Mouse (Mus musculus) c-Kit-positive CD71-negative TER-119-negative erythroid progenitor cells, embryonic 14.5 days (primary cell): Measurements from ENCODE around the gene Fcnb.

ENCODE experiments used
- DNase-seq: peaks from one replicate; pipeline ENCODE4 v3.0.0-alpha.2; 2013; ENCODE audit warnings: low read depth

Gene Fcnb

GRCm38 (mm10) chr2:28086112-28086511 is 1.4 kb upstream of the Fcnb start:
- DNase-seq, result no peak

DNA sequence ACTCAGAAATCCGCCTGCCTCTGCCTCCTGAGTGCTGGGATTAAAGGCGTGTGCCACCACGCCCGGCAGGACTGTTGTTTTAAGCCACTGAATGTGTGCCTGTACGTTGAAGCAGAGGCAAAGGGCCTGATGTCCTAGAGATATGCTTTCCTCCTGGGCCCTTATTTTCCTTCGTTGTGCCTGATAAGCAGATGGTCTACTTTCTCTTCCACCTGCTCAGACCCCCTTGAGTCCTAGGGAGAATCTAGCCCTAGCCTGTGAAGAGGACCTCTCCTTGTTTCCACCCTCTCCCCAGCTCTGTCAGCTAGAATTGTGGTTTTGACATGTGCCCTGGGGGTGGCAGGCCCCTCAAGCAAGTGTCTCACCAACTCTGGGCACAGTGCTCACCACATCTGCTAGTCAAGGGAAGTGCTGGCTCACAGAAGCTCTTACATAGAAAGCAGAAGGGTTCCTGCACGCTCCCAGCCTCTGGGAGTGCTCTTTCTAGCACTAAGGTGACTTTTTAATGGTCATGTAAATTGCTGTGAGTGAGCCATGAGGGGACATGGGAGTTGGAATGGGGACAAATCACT is 9.0 kb downstream of the Fcnb start:
- DNase-seq, result no peak

GRCm38 (mm10) chr2:28068537-28068878 is 16.2 kb downstream of the Fcnb start:
- no peak for DNase-seq

DNA sequence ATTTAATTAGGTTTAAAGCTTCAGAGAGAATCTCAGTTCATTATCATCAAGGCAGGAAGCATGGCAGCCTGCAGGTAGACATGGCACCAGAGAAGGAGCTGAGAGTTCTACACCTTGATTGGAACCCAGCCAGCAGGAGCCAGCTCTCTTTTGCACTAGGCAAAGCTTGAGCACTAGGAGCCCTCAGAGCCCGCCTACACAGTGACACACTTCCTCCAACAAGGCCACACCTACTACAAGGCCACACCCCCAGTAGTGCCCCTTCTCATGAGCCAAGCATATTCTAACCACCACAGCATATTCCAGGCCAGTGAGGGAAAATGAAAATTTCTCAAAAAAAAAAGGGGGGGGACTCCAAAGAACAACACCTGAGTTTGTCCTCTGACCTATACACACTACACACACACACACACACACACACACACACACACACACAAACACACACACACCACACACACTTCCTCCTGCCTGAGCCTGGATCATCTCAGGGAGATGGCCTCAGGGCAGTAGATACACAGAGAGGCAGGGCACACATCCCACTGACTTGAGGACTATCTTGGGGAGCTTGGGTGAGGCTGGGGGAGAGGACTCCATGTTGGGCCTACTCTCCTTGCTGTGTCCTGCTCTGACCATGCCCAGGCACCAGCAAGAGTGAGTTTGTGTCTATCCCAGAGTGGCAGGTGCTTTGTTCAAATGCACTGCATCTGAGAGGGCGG is 16.7 kb downstream of the Fcnb start:
- no peak for DNase-seq

- no peak for DNase-seq
These were observed 17.5 kb downstream of the Fcnb start for GRCm38 (mm10) chr2:28067175-28067574.

- DNase-seq, result no peak
These were observed 18.0 kb downstream of the Fcnb start for GRCm38 (mm10) chr2:28066686-28067085.

DNA sequence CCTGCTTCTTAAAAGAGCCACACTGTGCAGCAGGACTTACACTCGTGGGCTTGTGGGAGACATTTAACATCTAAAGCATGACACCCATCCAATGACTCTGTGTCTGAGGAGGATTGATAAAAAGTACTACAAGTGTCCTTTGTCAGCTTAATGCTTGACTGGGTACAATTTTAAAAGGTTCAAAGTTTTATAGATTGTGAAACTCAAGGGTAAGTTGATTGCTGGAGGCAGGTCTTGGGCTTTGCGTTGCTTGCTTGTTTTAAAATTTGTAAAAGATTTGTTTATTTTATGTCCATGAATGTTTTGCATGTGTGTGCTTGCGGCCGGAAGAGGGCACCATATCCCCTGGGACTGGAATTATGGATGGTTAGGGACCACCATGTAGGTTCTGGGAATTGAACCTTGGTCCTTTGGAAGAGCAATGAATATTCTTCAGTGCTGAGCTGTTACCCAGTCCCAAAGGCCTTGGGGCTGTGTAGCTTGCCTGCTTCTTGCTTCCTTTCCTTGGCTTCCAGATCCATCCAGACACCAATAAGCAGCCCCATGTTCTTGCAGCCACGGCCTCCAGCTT is 19.5 kb downstream of the Fcnb start:
- DNase-seq, result no peak

GRCm38 (mm10) chr2:28064339-28065080 is 20.2 kb downstream of the Fcnb start:
- no peak for DNase-seq

- DNase-seq, result no peak
These were observed 20.9 kb downstream of the Fcnb start for GRCm38 (mm10) chr2:28063711-28064338.

- no peak for DNase-seq
These were observed 24.8 kb downstream of the Fcnb start for GRCm38 (mm10) chr2:28059922-28060321.

DNA sequence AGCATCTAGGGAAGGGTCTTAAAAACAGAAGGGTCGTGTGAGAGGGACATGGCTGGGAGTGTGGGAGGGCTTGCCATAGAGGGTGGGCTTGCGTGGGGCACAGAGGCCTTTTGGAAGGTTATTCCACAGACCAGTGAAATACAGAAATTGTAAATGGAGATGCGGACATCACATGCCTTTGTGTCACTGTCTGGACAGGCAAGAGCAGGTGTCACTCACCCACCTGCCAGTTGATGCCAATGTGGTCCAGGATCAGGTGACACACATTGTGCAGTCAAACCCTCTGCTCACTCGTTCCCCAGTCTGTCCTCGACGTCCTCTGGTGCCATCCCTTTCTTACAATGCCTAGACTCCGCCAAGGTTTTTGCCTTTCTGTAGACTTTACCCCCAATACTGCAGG is 37.6 kb downstream of the Fcnb start:
- DNase-seq, result no peak

DNA sequence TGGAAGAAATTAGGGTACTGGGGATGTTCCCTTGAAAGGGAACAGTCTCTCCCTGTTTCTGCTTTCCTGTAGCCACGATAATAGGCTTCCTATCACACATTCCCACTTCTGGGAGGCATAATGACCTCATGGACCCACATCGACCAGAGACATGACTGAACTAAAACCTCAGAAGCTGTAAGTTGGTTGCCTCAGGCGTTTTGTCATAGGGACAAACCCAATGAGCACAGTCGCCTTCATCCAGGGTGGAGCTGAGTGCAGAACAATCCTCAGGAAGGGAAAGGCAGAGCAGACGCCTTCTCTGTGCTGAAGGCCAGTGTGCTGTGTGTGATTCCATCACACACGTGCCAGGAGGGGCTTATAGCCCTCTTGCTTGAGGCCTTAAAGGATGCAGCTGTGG is 38.4 kb downstream of the Fcnb start:
- DNase-seq, result no peak

- DNase-seq, result no peak
These were observed 39.6 kb downstream of the Fcnb start for GRCm38 (mm10) chr2:28044920-28045598.

GRCm38 (mm10) chr2:28040466-28040865 is 44.2 kb downstream of the Fcnb start:
- DNase-seq, result no peak

DNA sequence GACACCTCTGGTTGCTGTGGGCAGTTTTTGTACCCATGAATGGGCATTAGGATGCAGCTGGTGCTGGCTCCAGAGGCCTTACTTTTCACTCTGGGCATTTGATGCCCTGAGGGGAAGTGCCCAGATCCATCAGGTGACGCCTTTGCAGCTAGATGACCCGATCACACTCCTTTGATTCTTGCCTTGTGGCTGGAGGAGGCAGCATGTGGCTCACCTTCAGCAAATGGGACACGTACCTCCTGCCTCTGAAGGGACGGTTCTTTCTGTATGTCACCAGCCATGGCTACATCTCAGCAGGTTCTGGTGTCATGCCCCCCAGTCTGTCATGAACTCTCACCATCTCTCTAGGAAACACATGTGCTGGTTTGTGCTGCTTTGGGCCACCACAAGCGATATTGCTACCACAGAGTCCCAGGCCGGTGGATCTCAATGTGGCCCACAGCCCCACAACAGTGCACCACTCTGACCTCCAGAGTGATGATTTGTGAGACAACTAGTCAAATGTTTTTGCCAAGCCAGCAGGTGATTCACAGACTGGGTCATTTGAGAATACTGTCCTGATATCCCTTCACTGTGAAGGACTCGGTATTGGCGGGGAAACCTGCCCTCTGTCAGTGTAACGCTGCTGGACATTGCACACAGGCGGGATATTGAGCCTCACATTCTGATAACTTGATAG is 44.9 kb downstream of the Fcnb start:
- DNase-seq, result no peak

DNA sequence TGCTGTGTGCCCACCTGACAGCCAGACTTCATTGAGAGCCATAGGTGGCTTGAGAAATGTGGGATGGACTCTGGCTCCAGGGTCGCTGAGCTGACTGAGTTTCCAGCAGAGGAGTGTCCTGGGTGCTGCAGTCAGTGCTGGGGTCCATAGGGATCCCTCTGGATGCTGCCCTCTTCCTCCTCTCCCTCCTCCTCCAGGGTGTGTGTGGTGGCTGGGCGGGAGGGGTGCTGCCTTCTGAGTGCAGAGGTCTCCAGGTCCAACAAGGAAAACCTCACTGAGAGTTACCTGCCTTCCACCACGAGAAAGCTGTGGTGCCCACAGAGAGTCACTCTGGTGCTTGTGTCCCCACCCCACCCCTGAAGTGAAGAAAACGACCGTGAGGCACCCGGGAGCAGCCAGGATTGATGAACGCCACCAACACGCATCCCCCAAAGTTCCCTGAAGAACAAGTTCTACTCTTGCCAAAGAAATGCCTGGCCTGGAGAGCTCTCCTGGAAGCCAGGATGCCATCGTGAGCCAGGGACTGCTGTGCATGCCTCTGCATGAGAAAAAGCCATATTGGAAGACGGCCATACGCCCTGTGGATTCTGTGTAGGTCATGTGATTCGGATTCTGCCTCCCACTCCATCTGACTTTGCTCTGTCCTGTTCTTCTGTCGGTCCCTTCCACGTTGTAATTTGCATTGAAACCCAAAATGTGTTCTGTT is 46.1 kb downstream of the Fcnb start:
- DNase-seq, result no peak

DNA sequence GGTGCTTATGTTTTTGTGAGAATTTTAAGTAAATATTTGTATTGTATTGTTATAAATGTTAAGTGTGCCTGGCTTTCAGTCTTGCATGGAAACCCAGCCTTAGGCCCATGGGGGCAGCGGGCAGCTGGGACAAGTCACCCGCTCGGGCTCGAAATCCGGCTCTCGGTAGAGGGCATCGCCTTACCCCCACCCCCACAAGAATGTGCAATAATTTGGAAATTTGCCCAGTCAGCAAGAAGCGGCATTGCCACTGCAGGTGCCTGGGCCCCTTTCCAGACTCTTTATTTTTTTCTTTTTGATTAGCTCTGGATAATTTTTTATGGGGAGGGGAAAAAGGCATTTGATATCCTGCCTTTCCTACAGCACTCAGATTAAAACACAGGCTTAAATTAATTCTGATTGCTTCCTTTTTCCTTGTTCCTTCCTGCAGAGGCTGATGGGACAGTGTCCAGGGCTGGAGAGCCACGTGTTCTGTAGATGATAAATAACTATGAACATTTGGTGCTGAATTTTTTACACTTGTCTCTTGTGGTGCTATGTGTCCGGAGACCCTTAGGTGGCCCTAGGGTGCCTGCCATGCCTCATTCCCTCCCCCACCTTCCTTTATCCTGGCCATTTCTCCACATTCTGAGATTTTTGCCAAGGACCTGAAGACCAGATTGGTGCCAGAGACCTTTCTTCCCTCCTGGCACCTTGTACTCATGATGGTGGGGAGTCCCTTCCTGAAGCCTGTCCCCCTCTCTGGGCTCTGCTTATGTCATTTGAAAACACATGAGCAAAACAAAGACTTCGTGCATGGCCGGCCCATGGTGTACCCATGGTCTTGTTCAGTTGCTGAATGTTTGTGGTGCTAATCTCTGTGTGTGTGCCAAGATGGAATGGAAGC is 46.9 kb downstream of the Fcnb start:
- no peak for DNase-seq

DNA sequence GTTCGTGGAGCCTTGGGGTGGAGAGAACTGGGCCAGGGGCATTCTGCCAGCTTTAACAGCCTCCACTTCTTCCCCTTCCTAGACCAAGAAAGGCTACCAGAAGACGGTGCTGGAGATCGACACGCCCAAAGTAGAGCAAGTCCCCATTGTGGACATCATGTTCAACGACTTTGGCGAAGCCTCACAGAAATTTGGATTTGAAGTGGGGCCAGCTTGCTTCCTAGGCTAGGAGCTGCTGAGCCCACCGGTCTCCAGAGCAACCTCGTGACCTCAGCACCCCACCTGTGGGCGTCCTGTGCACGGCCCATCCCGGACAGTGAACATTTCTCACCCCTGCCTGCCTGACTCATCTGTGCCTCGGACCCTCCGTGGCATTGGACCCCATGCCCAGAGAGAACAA is 47.9 kb downstream of the Fcnb start:
- no peak for DNase-seq

DNA sequence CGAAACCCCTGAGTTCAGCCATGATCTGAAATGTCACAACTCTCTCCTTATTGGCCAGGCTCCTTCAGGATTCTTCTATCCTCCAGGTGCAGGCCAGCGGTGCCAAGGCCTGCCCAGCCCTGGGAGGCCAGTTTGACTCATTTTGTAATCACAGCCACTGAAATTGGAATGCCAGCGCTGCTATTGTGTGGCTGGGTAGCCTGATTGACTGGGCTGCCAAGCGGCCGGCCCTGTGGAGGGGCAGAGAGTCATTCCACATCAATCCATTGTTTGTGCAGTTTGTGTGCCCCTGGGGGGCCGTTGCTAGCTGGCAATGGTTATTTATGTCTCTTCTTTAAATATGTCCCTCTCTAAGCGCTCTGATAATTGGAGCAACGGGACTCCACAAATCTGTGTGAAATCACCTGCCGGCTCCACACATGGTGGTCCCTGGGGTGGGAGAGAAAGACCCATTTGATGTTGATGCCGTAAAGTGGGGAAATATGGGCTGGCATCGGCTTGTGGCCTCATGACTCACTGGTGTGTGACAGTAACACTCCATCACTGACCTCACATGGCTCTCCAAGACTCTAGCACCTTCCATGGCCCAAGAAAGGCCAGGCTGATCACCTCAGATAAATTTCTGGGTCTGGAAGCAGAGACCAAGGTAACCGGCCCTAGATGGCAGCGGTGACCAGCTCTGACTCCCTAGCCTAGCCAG is 50.5 kb downstream of the Fcnb start:
- no peak for DNase-seq
